Mouse (Mus musculus) CH12.LX (cell line): ENCODE results near the gene Gcnt1.

Experiments used
- BHLHE40 ChIP-seq: IDR thresholded peaks from 2 replicates; pipeline ENCODE4 v1.6.1; 2011; ENCODE audit warnings: mild to moderate bottlenecking, low read depth, low read length, improper control_type of control experiment
- CTCF ChIP-seq, 2 experiments: IDR thresholded peaks in 1 of 2; conservative IDR thresholded peaks in 1 of 2; 2 replicates each; pipeline ENCODE4 v1.5.1; 2011 to 2012; ENCODE audit warnings: low read depth in 2 of 2, low read length in 2 of 2, improper control_type of control experiment in 1 of 2, inconsistent platforms in 1 of 2, mild to moderate bottlenecking in 1 of 2, moderate library complexity in 1 of 2
- E2F4 ChIP-seq: IDR thresholded peaks from 2 replicates; pipeline ENCODE4 v1.6.1; 2011; ENCODE audit warnings: low read depth, low read length, improper control_type of control experiment; ENCODE audit not compliant: insufficient replicate concordance
- HCFC1 ChIP-seq: IDR thresholded peaks from 2 replicates; pipeline ENCODE4 v1.6.1; 2012; ENCODE audit warnings: low read depth, mild to moderate bottlenecking, inconsistent platforms, low read length, improper control_type of control experiment
- JUND ChIP-seq: conservative IDR thresholded peaks from 2 replicates; pipeline ENCODE4 v1.6.1; 2011; ENCODE audit warnings: low read depth, low read length, improper control_type of control experiment

DNA sequence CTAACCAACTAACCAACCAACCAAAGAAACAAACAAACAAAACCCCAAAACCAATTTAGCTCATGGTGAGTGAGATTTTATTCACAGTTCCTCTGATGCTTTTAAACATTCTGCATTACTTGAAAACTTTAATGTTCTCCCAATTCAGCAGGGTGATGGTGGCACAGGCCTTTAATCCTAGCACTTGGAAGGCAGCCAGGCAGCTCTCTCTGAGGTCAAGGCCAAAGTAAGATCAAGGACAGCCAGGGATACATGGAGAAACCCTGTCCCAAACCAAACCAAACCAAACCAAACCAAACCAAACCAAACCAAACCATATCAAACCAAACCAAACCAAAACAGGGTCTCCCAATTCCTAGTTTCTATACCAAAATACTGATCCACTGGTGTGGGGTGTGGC lies 6.2 kb upstream of the Gcnt1 start:
- no peak for TF ChIP-seq CTCF (conservative IDR thresholded peaks at IDR 0.05 in 1 of 2, IDR thresholded peaks at IDR 0.05 in 1 of 2; ENCODE audit: low read depth in 2 of 2, low read length in 2 of 2)
- no peak for TF ChIP-seq HCFC1
- no peak for TF ChIP-seq JUND
- no peak for TF ChIP-seq E2F4
- TF ChIP-seq BHLHE40, result no peak
